In the genomic region with DNA sequence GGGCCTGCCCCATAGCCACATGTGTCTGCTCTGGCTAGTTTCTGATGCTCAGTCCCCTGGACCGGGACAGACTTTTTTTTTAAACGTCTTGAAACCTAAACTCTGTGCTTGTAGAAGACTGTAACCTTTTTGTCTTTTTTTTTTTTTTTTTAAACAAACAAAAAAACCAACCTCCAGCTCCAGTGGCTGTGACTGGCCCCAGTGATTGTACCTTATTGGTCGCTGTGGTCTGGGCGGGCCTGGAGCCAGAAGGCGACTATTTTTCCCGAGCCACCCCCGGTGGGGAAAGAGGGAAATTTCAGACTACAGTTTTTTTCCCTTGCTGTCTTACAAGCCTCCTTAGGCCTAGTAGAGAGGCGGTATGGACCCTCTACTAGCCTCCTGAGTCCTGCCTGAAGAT, we compare ENCODE assay signal across 12 mouse cellular contexts. TPM values are rescaled to one million over a fixed set of nuclear protein-coding genes. Genes with fewer than 3 reads are reported as not detected.
DNase-seq lines count a peak whose midpoint lies in the region; TF ChIP-seq lines count a peak whose summit lies in the region.
"Had no signal": no experiment of that assay in that cellular context is flagged by ENCODE, and none has a peak within 500 bp of the region (broad histone marks: within the 10 kb centered on the region; RNA-seq: fewer than 3 reads in every experiment).

Ttll3 (plus strand) TSS at position 301 of the 400 bp plus-strand sequence.

- peaks cover 2% of the 10 kb centered on the region for H3K36me3 ChIP-seq in testis, adult 2 months (ENCODE audit: control insufficient read depth, insufficient read depth, low read length)

- no peak for TF ChIP-seq POLR2A in testis, adult 2 months (IDR thresholded peaks at IDR 0.05; ENCODE audit: control insufficient read depth, low read depth, low read length)

- no peak for DNase-seq in left cerebral cortex, adult 18-20 months (ENCODE audit: low spot score in 2 of 2)
- no peak for DNase-seq in left cerebral cortex, postnatal 36 days (ENCODE audit: low spot score in 2 of 2)
- no peak for DNase-seq in testis, postnatal 14 days (ENCODE audit: low spot score)
- no peak for DNase-seq in large intestine, adult 2 months (ENCODE audit: low read depth, low spot score)
- no peak for DNase-seq in cerebellum, adult 11 months
- DNase-seq in embryo, embryonic 10.5 days (ENCODE audit: low spot score), result no peak
- DNase-seq: adrenal gland, adult 2 months; cerebellum, adult 8-10 months; kidney, adult 18-20 months; liver, embryonic 13.5 days had no signal

- TF ChIP-seq CTCF in testis, adult 2 months (IDR thresholded peaks at IDR 0.05; ENCODE audit: control insufficient read depth, insufficient read depth, insufficient replicate concordance, low read depth, low read length), result no peak

- WGBS in large intestine, adult 2 months, result 66% methylated on average over 8 of the region's 8 CpGs

- peak within 1 kb of the TSS; percentile 18 for H3K4me3 ChIP-seq in testis, adult 2 months (ENCODE audit: control insufficient read depth, low read depth, low read length)
- H3K4me3 ChIP-seq: liver, embryonic 13.5 days; midbrain, embryonic 12.5 days had no signal

- H3K27ac ChIP-seq in testis, adult 2 months (ENCODE audit: control insufficient read depth, insufficient read depth, low read depth, low read length), result no peak within 1 kb of the TSS
- H3K27ac ChIP-seq: liver, embryonic 13.5 days; midbrain, embryonic 12.5 days had no signal

- H3K4me1 ChIP-seq in testis, adult 2 months (ENCODE audit: control insufficient read depth, insufficient read depth, low read length), result peaks cover 9% of the 10 kb centered on the region

- intact Hi-C loops in left cerebral cortex, postnatal 36 days (cut with DNase I), result no loop called here

- no peaks in the 10 kb centered on the region for H3K27me3 ChIP-seq in testis, adult 2 months (ENCODE audit: control insufficient read depth, insufficient read depth, low read length)
- H3K27me3 ChIP-seq: midbrain, embryonic 12.5 days had no signal

RNA-seq across cellular contexts. Expression of gene Ttll3, which starts in this region (rescaled TPM):
- total RNA-seq in left cerebral cortex, adult 18-20 months (2021), result 10 to 100 TPM; 11.2 to 12.5 TPM
- total RNA-seq in left cerebral cortex, postnatal 36 days (2021), result 10 to 100 TPM in 1 of 2 experiments, 1 to 10 TPM in 1; 9.3 to 14.2 TPM
- polyA plus RNA-seq in testis, adult 2 months (2012; rRNA removed), result 133 and 137 TPM in 2 replicates
- polyA plus RNA-seq in large intestine, adult 2 months (2012; rRNA removed), result 13.5 and 15.6 TPM in 2 replicates
